Mouse (Mus musculus) liver, embryonic 12.5 days (tissue): ENCODE measurements around the gene Zfand2a. TPM values are rescaled to one million over a fixed set of nuclear protein-coding genes. Genes with fewer than 3 reads are reported as not detected.
A peak's percentile ranks its signal among the peaks of the same experiment; 100 is the strongest.

Source experiments
- ATAC-seq: fragments of 200-750 bp; cut with Nextera tagmentation; 2 replicates; pipeline ENCODE4 v1.8.0; 2017; ENCODE audit warnings: moderate number of reproducible peaks, mild to moderate bottlenecking, moderate library complexity
- H3K27ac ChIP-seq: fragments of 300-500 bp; sonication (generic); 2 replicates; pipeline ENCODE4 v1.5.1; 2016; ENCODE audit warnings: mild to moderate bottlenecking
- H3K27me3 ChIP-seq: fragments of 300-500 bp; sonication (generic); replicated peaks from 2 replicates; pipeline ENCODE4 v1.6.1; 2016; ENCODE audit warnings: mild to moderate bottlenecking, moderate library complexity
- H3K36me3 ChIP-seq: fragments of 300-500 bp; sonication (generic); 2 replicates; pipeline ENCODE4 v1.6.1; 2016; ENCODE audit warnings: mild to moderate bottlenecking, moderate library complexity
- H3K4me1 ChIP-seq: fragments of 300-500 bp; sonication (generic); 2 replicates; pipeline ENCODE4 v1.6.1; 2016
- H3K4me2 ChIP-seq: fragments of 300-500 bp; sonication (generic); 2 replicates; pipeline ENCODE4 v1.6.1; 2016; ENCODE audit warnings: mild to moderate bottlenecking, moderate library complexity
- H3K4me3 ChIP-seq: fragments of 300-500 bp; sonication (generic); 2 replicates; pipeline ENCODE4 v1.5.1; 2016; ENCODE audit warnings: mild to moderate bottlenecking, moderate library complexity
- H3K9ac ChIP-seq: fragments of 300-500 bp; sonication (generic); 2 replicates; pipeline ENCODE4 v1.6.1; 2016; ENCODE audit warnings: mild to moderate bottlenecking, moderate library complexity
- H3K9me3 ChIP-seq: fragments of 300-500 bp; sonication (generic); replicated peaks from 2 replicates; pipeline ENCODE4 v1.6.1; 2016; ENCODE audit warnings: mild to moderate bottlenecking, moderate library complexity
- WGBS: fragments of 180-500 bp; shearing (Covaris S2); methylation state at CpG from one replicate; pipeline ENCODE4 v1.1.7; 2016; ENCODE audit not compliant: insufficient replicate concordance; 5-methylcytosine and 5-hydroxymethylcytosine counted together
- polyA plus RNA-seq: library from polyadenylated mRNA; unstranded; fragments of >200 nt; fragmentation: Nextera tagmentation; extraction: Ambion mirVana; gene quantifications from 2 replicates; pipeline ENCODE4 v1.2.1, GENCODE M21; 2016

Zfand2a gene
- polyA plus RNA-seq = 3.4 and 3.7 TPM in 2 replicates

GRCm38 (mm10) chr5:139484185-139484814 is at the start of gene Zfand2a:
Gene Zfand2a, minus strand, starts transcription at chr5:139484549.
- H3K4me2 ChIP-seq = peak within 1 kb of the TSS; percentile 93
- under 1% methylated on average over 42 of the region's 42 CpGs for WGBS
- H3K4me3 ChIP-seq = peak within 1 kb of the TSS; percentile 89
- peak; percentile 96 for ATAC-seq
- H3K27me3 ChIP-seq = no peaks in the 10 kb centered on the region
- H3K27ac ChIP-seq = peak within 1 kb of the TSS; percentile 86
- no peaks in the 10 kb centered on the region for H3K9me3 ChIP-seq
- H3K9ac ChIP-seq = peak within 1 kb of the TSS; percentile 85
- H3K4me1 ChIP-seq = peaks cover 19% of the 10 kb centered on the region
- H3K36me3 ChIP-seq = peaks cover 34% of the 10 kb centered on the region

DNA sequence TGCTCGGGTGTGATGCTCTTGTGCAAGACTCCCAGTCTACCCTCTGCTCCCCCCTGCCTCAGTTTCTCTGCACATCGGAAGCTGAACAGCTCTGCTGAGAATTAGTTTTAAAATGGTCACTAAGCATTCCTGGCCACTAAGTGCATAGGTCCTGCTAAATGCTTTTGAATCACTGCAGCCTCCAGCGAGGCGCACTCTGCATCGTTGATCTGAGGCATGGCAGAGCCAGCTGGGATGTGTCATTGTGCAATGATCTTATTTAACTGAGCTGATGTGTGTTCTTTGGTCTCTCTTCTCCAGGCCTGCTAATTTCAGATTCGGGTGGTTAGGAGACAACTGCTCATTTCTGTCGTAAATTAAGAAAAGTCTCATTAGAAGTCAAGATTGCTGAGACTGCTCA is 44.5 kb upstream of the Zfand2a start:
- Histone ChIP-seq H3K9me3 (no peaks in the 10 kb centered on the region), H3K4me1 (no peaks in the 10 kb centered on the region), H3K9ac (no peak overlapping the region), H3K36me3 (no peaks in the 10 kb centered on the region), H3K4me2 (no peak overlapping the region), H3K27ac (no peak overlapping the region), H3K27me3 (peaks cover 78% of the 10 kb centered on the region), H3K4me3 (no peak overlapping the region)
- no peak for ATAC-seq
- 54% methylated on average over 7 of the region's 7 CpGs for WGBS

- Histone ChIP-seq H3K4me3 (no peak overlapping the region), H3K36me3 (no peaks in the 10 kb centered on the region), H3K27ac (no peak overlapping the region), H3K27me3 (peaks cover 65% of the 10 kb centered on the region), H3K9ac (no peak overlapping the region), H3K4me1 (no peaks in the 10 kb centered on the region), H3K4me2 (no peak overlapping the region), H3K9me3 (no peaks in the 10 kb centered on the region)
- no peak for ATAC-seq
- 70% methylated on average over 10 of the region's 10 CpGs for WGBS
Measured at GRCm38 (mm10) chr5:139521987-139522386, 37.6 kb upstream of the Zfand2a start.

- H3K4me1 ChIP-seq = no peaks in the 10 kb centered on the region
- no peak overlapping the region for H3K9ac ChIP-seq
- WGBS = 45% methylated on average over 14 of the region's 14 CpGs
- no peak overlapping the region for H3K4me2 ChIP-seq
- no peaks in the 10 kb centered on the region for H3K9me3 ChIP-seq
- H3K27ac ChIP-seq = no peak overlapping the region
- H3K4me3 ChIP-seq = no peak overlapping the region
- peaks cover 60% of the 10 kb centered on the region for H3K27me3 ChIP-seq
- no peak for ATAC-seq
- no peaks in the 10 kb centered on the region for H3K36me3 ChIP-seq
Measured at GRCm38 (mm10) chr5:139520069-139520834, 35.9 kb upstream of the Zfand2a start.

- Histone ChIP-seq H3K4me1 (peaks cover 2% of the 10 kb centered on the region; the same call in 1 of the 2 replicates), H3K27me3 (peaks cover 56% of the 10 kb centered on the region), H3K27ac (no peak overlapping the region), H3K36me3 (no peaks in the 10 kb centered on the region), H3K4me3 (no peak overlapping the region), H3K9me3 (no peaks in the 10 kb centered on the region), H3K9ac (no peak overlapping the region), H3K4me2 (no peak overlapping the region)
- WGBS = 38% methylated on average over 11 of the region's 11 CpGs
- ATAC-seq = no peak
Measured at GRCm38 (mm10) chr5:139516281-139516680, 31.9 kb upstream of the Zfand2a start.

GRCm38 (mm10) chr5:139512201-139512600 is 27.9 kb upstream of the Zfand2a start:
- H3K9ac ChIP-seq = no peak overlapping the region
- H3K36me3 ChIP-seq = no peaks in the 10 kb centered on the region
- H3K27me3 ChIP-seq = peaks cover 47% of the 10 kb centered on the region
- H3K4me1 ChIP-seq = peaks cover 7% of the 10 kb centered on the region; the same call in 1 of the 2 replicates
- ATAC-seq = no peak
- H3K27ac ChIP-seq = no peak overlapping the region
- no peak overlapping the region for H3K4me3 ChIP-seq
- no peaks in the 10 kb centered on the region for H3K9me3 ChIP-seq
- WGBS = 75% methylated on average over 4 of the region's 4 CpGs
- no peak overlapping the region for H3K4me2 ChIP-seq

GRCm38 (mm10) chr5:139510682-139511366 is 26.5 kb upstream of the Zfand2a start:
- no peak for ATAC-seq
- Histone ChIP-seq H3K4me3 (no peak overlapping the region), H3K4me1 (peaks cover 7% of the 10 kb centered on the region; the same call in 1 of the 2 replicates), H3K9ac (no peak overlapping the region), H3K4me2 (no peak overlapping the region), H3K27ac (no peak overlapping the region), H3K9me3 (no peaks in the 10 kb centered on the region), H3K36me3 (no peaks in the 10 kb centered on the region), H3K27me3 (peaks cover 52% of the 10 kb centered on the region)
- 18% methylated on average over 17 of the region's 17 CpGs for WGBS

DNA sequence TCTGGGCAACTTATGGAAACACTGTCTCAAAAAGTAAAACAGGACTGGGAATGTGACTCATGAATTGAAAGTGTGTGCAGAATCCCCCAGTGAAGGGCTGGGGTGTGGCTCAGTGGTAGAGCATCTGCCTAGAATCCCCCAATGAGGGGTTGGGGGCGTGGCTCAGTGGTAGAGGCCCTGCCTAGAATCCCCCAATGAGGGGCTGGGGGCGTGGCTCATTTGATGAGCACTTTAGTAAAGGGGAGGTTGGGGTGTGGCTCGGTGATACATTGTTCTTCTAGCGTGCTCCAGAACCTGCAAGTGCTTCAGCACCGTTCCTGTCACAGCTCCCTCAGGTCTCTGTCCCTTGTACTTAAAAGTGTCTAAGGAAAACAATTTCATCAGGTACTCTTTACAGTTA is 21.9 kb upstream of the Zfand2a start:
- WGBS = 11% methylated on average over 5 of the region's 5 CpGs
- Histone ChIP-seq H3K27ac (no peak overlapping the region), H3K4me1 (peaks cover 4% of the 10 kb centered on the region; the same call in 1 of the 2 replicates), H3K4me3 (no peak overlapping the region), H3K9ac (no peak overlapping the region), H3K27me3 (peaks cover 62% of the 10 kb centered on the region), H3K4me2 (no peak overlapping the region), H3K9me3 (no peaks in the 10 kb centered on the region), H3K36me3 (no peaks in the 10 kb centered on the region)
- ATAC-seq = no peak

GRCm38 (mm10) chr5:139505073-139505606 is 20.8 kb upstream of the Zfand2a start:
- ATAC-seq = no peak
- H3K4me3 ChIP-seq = no peak overlapping the region
- H3K27ac ChIP-seq = no peak overlapping the region
- no peaks in the 10 kb centered on the region for H3K4me1 ChIP-seq
- WGBS = 3% methylated on average over 12 of the region's 14 CpGs
- no peaks in the 10 kb centered on the region for H3K9me3 ChIP-seq
- no peak overlapping the region for H3K9ac ChIP-seq
- no peaks in the 10 kb centered on the region for H3K36me3 ChIP-seq
- peaks cover 51% of the 10 kb centered on the region for H3K27me3 ChIP-seq
- no peak overlapping the region for H3K4me2 ChIP-seq

- ATAC-seq = no peak
- no peaks in the 10 kb centered on the region for H3K4me1 ChIP-seq
- H3K4me3 ChIP-seq = no peak overlapping the region
- no peak overlapping the region for H3K27ac ChIP-seq
- no peak overlapping the region for H3K9ac ChIP-seq
- no peak overlapping the region for H3K4me2 ChIP-seq
- WGBS = 69% methylated on average over 14 of the region's 14 CpGs
- no peaks in the 10 kb centered on the region for H3K36me3 ChIP-seq
- no peaks in the 10 kb centered on the region for H3K9me3 ChIP-seq
- H3K27me3 ChIP-seq = peaks cover 62% of the 10 kb centered on the region
Measured at GRCm38 (mm10) chr5:139502281-139502680, 17.9 kb upstream of the Zfand2a start.

- WGBS = 39% methylated on average over 5 of the region's 5 CpGs
- H3K4me2 ChIP-seq = no peak overlapping the region
- no peak overlapping the region for H3K9ac ChIP-seq
- peaks cover 68% of the 10 kb centered on the region for H3K27me3 ChIP-seq
- no peaks in the 10 kb centered on the region for H3K9me3 ChIP-seq
- no peak for ATAC-seq
- H3K36me3 ChIP-seq = no peaks in the 10 kb centered on the region
- no peaks in the 10 kb centered on the region for H3K4me1 ChIP-seq
- H3K27ac ChIP-seq = no peak overlapping the region
- H3K4me3 ChIP-seq = no peak overlapping the region
Measured at GRCm38 (mm10) chr5:139498791-139499190, 14.4 kb upstream of the Zfand2a start.

DNA sequence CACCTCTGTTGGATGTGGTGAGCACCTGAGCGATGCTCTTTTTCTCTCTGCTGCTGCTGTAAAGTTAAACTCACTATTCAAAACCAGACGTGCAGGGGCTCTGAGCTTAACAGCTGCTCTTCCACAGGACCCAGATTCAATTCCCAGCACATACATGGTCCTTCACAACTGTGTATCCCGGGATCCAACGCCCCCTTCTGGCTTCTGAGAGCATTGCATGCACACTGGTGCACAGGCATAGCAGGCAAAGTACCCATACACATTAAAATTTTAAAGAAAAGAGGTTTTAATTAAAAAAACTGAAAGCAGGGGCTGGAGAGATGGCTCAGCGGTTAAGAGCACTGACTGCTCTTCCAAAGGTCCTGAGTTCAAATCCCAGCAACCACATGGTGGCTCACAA is 12.6 kb upstream of the Zfand2a start:
- WGBS = 43% methylated on average over 5 of the region's 5 CpGs
- Histone ChIP-seq H3K4me1 (no peaks in the 10 kb centered on the region), H3K27ac (no peak overlapping the region), H3K36me3 (no peaks in the 10 kb centered on the region), H3K4me2 (no peak overlapping the region), H3K27me3 (peaks cover 67% of the 10 kb centered on the region), H3K4me3 (no peak overlapping the region), H3K9me3 (no peaks in the 10 kb centered on the region), H3K9ac (no peak overlapping the region)
- ATAC-seq = no peak
